Mouse (Mus musculus) heart, postnatal 36 days (tissue): ENCODE data around the gene Mpped2. TPM values are rescaled to one million over a fixed set of nuclear protein-coding genes. Genes with fewer than 3 reads are reported as not detected.

Experiments
- DNase-seq, 2 experiments: peaks; one replicate each; pipeline ENCODE4 v3.0.0; 2021 to 2022
- intact Hi-C: fragments of 180-260 bp; cut with DNase I; formaldehyde crosslinking; loops from one replicate; pipeline ENCODE4 v1.15.1; 2025
- total RNA-seq, 2 experiments: library from RNA; stranded (reverse); gene quantifications; 2 replicates each; pipeline ENCODE4 v1.2.3; 2021

The Mpped2 gene
- total RNA-seq, 2 experiments from 2014 or later, result 13.8 to 19.7 TPM

- intact Hi-C loops, result no loop called here
- DNase-seq, result no peak
Measured at GRCm38 (mm10) chr2:106735792-106736359, 42.8 kb downstream of the Mpped2 start.

- intact Hi-C loops, result no loop called here
- DNase-seq, result no peak
Measured at GRCm38 (mm10) chr2:106738951-106739350, 45.9 kb downstream of the Mpped2 start.

GRCm38 (mm10) chr2:106744086-106744485 is 51.0 kb downstream of the Mpped2 start:
- DNase-seq, result no peak
- intact Hi-C loops, result no loop called here

GRCm38 (mm10) chr2:106744601-106745000 is 51.5 kb downstream of the Mpped2 start:
- no peak for DNase-seq
- intact Hi-C loops, result no loop called here

- DNase-seq, result no peak
- intact Hi-C loops, result no loop called here
Measured at GRCm38 (mm10) chr2:106745364-106745763, 52.3 kb downstream of the Mpped2 start.

GRCm38 (mm10) chr2:106746211-106746610 is 53.1 kb downstream of the Mpped2 start:
- DNase-seq, result no peak
- intact Hi-C loops, result no loop called here

GRCm38 (mm10) chr2:106746905-106747304 is 53.8 kb downstream of the Mpped2 start:
- DNase-seq, result no peak
- intact Hi-C loops, result no loop called here

- intact Hi-C loops, result no loop called here
- DNase-seq, result no peak
Measured at GRCm38 (mm10) chr2:106747342-106747741, 54.3 kb downstream of the Mpped2 start.

GRCm38 (mm10) chr2:106750878-106751277 is 57.8 kb downstream of the Mpped2 start:
- intact Hi-C loops, result no loop called here
- no peak for DNase-seq

GRCm38 (mm10) chr2:106753703-106754102 is 60.6 kb downstream of the Mpped2 start:
- no peak for DNase-seq
- intact Hi-C loops, result no loop called here

GRCm38 (mm10) chr2:106754696-106755095 is 61.6 kb downstream of the Mpped2 start:
- intact Hi-C loops, result no loop called here
- DNase-seq, result no peak

GRCm38 (mm10) chr2:106756354-106757103 is 63.5 kb downstream of the Mpped2 start:
- intact Hi-C loops, result no loop called here
- no peak for DNase-seq

- intact Hi-C loops, result no loop called here
- DNase-seq, result no peak
Measured at GRCm38 (mm10) chr2:106762920-106763319, 69.9 kb downstream of the Mpped2 start.

GRCm38 (mm10) chr2:106769236-106769635 is 76.2 kb downstream of the Mpped2 start:
- no peak for DNase-seq
- intact Hi-C loops, result no loop called here

- DNase-seq, result no peak
- intact Hi-C loops, result no loop called here
Measured at GRCm38 (mm10) chr2:106772643-106773042, 79.6 kb downstream of the Mpped2 start.

GRCm38 (mm10) chr2:106774251-106775196 is 81.5 kb downstream of the Mpped2 start:
- DNase-seq, result no peak
- intact Hi-C loops, result no loop called here

GRCm38 (mm10) chr2:106775994-106776393 is 82.9 kb downstream of the Mpped2 start:
- no peak for DNase-seq
- intact Hi-C loops, result no loop called here

- intact Hi-C loops, result no loop called here
- DNase-seq, result no peak
Measured at GRCm38 (mm10) chr2:106778861-106779516, 85.9 kb downstream of the Mpped2 start.

GRCm38 (mm10) chr2:106781181-106782179 is 88.4 kb downstream of the Mpped2 start:
- intact Hi-C loops, result no loop called here
- no peak for DNase-seq

- intact Hi-C loops, result no loop called here
- no peak for DNase-seq
Measured at GRCm38 (mm10) chr2:106783311-106783710, 90.2 kb downstream of the Mpped2 start.
